Mouse (Mus musculus): ENCODE measurements around the gene Cmss1.

GRCm38 (mm10) chr16:57305463-57305862, 301.2 kb downstream of the Cmss1 start:
- TF ChIP-seq CTCF (IDR thresholded peaks at IDR 0.05; ENCODE audit: low read depth) = no peak
- TF ChIP-seq EP300 (IDR thresholded peaks at IDR 0.05; ENCODE audit: low read depth) = no peak
